Mouse (Mus musculus) midbrain, embryonic 11.5 days (tissue): ENCODE results near the gene Apbb1. TPM values are rescaled to one million over a fixed set of nuclear protein-coding genes. Genes with fewer than 3 reads are reported as not detected.

Experiments
- ATAC-seq: fragments of 200-750 bp; cut with Nextera tagmentation; 2 replicates; pipeline ENCODE4 v1.8.0; 2017; ENCODE audit warnings: moderate TSS enrichment, moderate library complexity; ENCODE audit not compliant: low FRiP score
- DNase-seq: peaks from one replicate; pipeline ENCODE4 v3.0.0; 2015; ENCODE audit warnings: low spot score; ENCODE audit errors: missing footprints
- H3K27ac ChIP-seq: fragments of 300-500 bp; sonication (generic); 2 replicates; pipeline ENCODE4 v1.5.1; 2014; ENCODE audit warnings: low read depth, low read length
- H3K27me3 ChIP-seq: fragments of 300-500 bp; sonication (generic); 2 replicates; pipeline ENCODE4 v1.6.1; 2014; ENCODE audit warnings: mild to moderate bottlenecking, low read length, moderate library complexity, mixed read lengths; ENCODE audit not compliant: control insufficient read depth, insufficient read depth
- H3K36me3 ChIP-seq: fragments of 300-500 bp; sonication (generic); 2 replicates; pipeline ENCODE4 v1.6.1; 2014; ENCODE audit warnings: mild to moderate bottlenecking, low read length, moderate library complexity, mixed read lengths; ENCODE audit not compliant: control insufficient read depth, insufficient read depth
- H3K4me1 ChIP-seq: fragments of 300-500 bp; sonication (generic); 2 replicates; pipeline ENCODE4 v1.6.1; 2014; ENCODE audit warnings: low read length; ENCODE audit not compliant: control insufficient read depth, insufficient read depth
- H3K4me2 ChIP-seq: fragments of 300-500 bp; sonication (generic); 2 replicates; pipeline ENCODE4 v1.6.1; 2014; ENCODE audit warnings: mild to moderate bottlenecking, moderate library complexity
- H3K4me3 ChIP-seq: fragments of 300-500 bp; sonication (generic); 2 replicates; pipeline ENCODE4 v1.5.1; 2014; ENCODE audit warnings: low read depth, low read length
- H3K9ac ChIP-seq: fragments of 300-500 bp; sonication (generic); 2 replicates; pipeline ENCODE4 v1.6.1; 2014; ENCODE audit warnings: low read length
- H3K9me3 ChIP-seq: fragments of 300-500 bp; sonication (generic); 2 replicates; pipeline ENCODE4 v1.6.1; 2016; ENCODE audit warnings: low read length; ENCODE audit not compliant: control insufficient read depth
- WGBS: fragments of 180-500 bp; shearing (Covaris S2); extraction: QIAGEN DNeasy Blood & Tissue Kit; methylation state at CpG from one replicate; pipeline ENCODE4 v1.1.7; 2014; 5-methylcytosine and 5-hydroxymethylcytosine counted together
- polyA plus RNA-seq: library from polyadenylated mRNA; unstranded; fragments of >200 nt; fragmentation: Nextera tagmentation; extraction: Ambion mirVana; gene quantifications from 2 replicates; pipeline ENCODE4 v1.2.1, GENCODE M21; 2014

Apbb1 gene
- polyA plus RNA-seq, 1 experiment from 2014 or later, result 103 TPM

DNA sequence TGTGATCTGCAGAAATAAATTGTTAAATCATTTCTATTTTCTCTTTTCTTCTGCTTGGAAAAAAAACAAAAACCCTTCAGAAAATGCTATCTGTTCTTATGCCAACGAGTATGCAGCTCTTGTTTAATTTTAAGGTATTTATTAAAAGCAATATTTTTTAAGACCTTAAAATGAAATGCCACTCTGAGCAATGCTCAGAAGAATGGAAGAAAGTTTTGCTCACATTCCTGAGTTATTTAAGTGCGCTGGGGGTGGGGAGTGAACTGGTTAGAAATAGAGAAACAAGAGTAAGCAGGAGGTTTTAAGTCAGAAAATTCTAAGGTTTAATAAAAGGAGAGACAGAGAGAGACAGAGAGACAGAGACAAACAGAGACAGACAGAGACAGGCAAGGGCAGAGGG lies 61.7 kb downstream of the Apbb1 start:
- Histone ChIP-seq H3K4me3 (no peak overlapping the region), H3K9me3 (no peaks in the 10 kb centered on the region), H3K27me3 (peaks cover 31% of the 10 kb centered on the region), H3K36me3 (no peaks in the 10 kb centered on the region), H3K9ac (no peak overlapping the region), H3K4me2 (no peak overlapping the region), H3K4me1 (peaks cover 6% of the 10 kb centered on the region), H3K27ac (no peak overlapping the region)
- ATAC-seq (no peak), DNase-seq (no peak)
- 79% methylated on average over 2 of the region's 2 CpGs for WGBS

DNA sequence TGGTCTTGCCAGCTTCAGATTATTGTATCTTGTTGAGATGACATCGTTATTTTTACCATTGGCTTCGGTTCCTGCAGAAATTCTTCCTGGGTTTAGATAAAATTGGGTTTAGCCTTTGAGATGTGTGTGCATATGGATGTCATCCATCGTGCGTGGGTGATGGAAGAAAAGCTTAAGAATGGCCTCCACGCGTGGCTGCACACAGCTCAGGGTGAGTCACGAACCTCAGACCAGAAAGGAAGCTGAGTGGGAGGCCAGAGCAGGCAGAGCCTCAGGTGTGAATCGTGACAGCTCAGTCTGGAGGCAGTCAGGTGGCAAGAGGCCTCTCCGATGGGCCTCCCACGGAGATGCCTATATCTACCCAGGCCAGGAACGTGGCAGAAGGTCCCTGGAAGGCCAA lies 62.1 kb downstream of the Apbb1 start:
- no peaks in the 10 kb centered on the region for H3K9me3 ChIP-seq
- H3K36me3 ChIP-seq, result no peaks in the 10 kb centered on the region
- H3K4me3 ChIP-seq, result no peak overlapping the region
- H3K4me1 ChIP-seq, result peaks cover 6% of the 10 kb centered on the region
- DNase-seq (peak; percentile 12), ATAC-seq (no peak)
- WGBS, result 69% methylated on average over 11 of the region's 11 CpGs
- peaks cover 36% of the 10 kb centered on the region for H3K27me3 ChIP-seq
- H3K27ac ChIP-seq, result no peak overlapping the region
- H3K9ac ChIP-seq, result no peak overlapping the region
- no peak overlapping the region for H3K4me2 ChIP-seq

DNA sequence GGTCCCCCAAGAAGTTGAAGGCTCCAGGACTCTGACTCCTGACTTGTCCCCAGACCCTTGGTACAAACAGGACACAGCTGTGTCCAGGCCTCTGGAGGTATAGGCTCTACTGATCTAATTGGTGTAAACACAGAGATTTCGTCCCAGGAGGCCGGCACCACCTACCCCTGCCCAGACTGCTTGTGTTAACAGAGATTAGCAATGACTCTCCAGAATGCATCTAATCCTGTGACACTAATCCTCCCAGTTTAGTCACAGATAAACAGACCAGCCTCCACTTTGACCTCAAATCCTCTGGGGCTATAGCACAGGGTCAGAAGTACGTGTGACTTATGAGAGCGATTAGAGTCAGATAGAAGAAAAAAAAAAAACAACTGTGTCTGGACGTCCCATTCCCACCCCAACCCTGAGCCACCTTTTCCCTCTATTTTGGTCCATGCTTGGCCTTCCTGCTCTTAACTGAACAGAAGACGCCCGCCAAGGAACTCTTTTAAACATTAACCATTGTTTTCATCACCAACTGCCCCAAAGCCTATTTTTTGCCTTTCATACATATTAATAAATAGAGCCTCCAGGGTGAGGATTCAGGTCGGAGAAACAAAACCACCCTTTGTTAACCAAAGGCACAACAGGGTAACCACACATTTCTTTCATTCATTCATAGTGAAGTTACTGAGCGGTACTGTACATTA lies 64.6 kb downstream of the Apbb1 start:
- no peak overlapping the region for H3K9ac ChIP-seq
- H3K4me3 ChIP-seq, result no peak overlapping the region
- no peaks in the 10 kb centered on the region for H3K9me3 ChIP-seq
- H3K36me3 ChIP-seq, result no peaks in the 10 kb centered on the region
- no peak overlapping the region for H3K4me2 ChIP-seq
- DNase-seq (peak; percentile 86), ATAC-seq (peak; percentile 83)
- WGBS, result 18% methylated on average over 9 of the region's 9 CpGs
- H3K27me3 ChIP-seq, result peaks cover 39% of the 10 kb centered on the region
- peaks cover 6% of the 10 kb centered on the region for H3K4me1 ChIP-seq
- no peak overlapping the region for H3K27ac ChIP-seq

DNA sequence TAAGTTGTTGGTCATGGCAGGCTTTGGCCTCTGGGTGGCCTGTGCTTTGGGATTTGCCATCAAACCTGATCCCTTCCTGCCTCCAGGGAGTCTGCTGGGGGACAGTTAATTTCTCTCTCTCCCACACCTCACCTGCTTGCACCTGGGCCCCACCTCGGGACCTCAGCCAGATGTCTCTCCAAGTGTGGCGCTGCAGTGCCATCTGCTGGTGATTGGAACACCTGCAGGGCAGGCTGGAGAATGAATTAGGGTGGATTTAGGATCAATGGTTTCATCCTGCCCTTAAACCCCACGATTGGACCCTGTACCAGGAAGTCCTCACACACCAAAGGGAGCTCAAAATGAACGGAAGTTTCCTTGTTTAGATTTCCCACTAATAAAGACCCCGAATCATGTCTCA lies 66.3 kb downstream of the Apbb1 start:
- H3K4me2 ChIP-seq, result no peak overlapping the region
- 17% methylated on average over 5 of the region's 5 CpGs for WGBS

DNA sequence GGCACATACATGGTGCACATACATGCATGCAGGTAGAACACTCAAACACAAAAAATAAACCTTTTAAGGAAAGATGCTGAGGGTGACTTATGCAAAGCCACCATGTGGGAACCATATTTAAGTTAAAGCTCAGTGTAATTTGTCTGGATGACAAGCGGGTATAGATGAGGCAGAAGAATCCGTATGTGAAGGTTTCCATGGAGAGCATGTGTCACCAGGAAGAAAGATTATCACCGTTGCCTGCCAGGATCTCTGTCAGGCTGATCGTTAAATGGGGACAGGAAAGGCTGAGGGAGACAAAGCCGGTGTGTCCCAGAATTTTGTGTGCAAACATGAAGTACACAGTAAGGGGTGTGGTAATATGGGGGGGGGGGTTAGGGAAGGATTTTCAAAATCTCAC lies 66.9 kb downstream of the Apbb1 start:
- no peak overlapping the region for H3K27ac ChIP-seq
- ATAC-seq (peak; percentile 8; the same call in 1 of the 2 replicates), DNase-seq (no peak)
- no peak overlapping the region for H3K4me2 ChIP-seq
- peaks cover 40% of the 10 kb centered on the region for H3K27me3 ChIP-seq
- 73% methylated on average over 5 of the region's 5 CpGs for whole genome bisulfite sequencing
- H3K36me3 ChIP-seq, result no peaks in the 10 kb centered on the region
- H3K4me3 ChIP-seq, result no peak overlapping the region
- H3K4me1 ChIP-seq, result peaks cover 6% of the 10 kb centered on the region
- no peak overlapping the region for H3K9ac ChIP-seq
- H3K9me3 ChIP-seq, result no peaks in the 10 kb centered on the region

More for the DNA sequence above, 66.3 kb downstream of the Apbb1 start:
- H3K9ac ChIP-seq, result no peak overlapping the region
- H3K9me3 ChIP-seq, result no peaks in the 10 kb centered on the region
- H3K27me3 ChIP-seq, result peaks cover 40% of the 10 kb centered on the region
- H3K27ac ChIP-seq, result no peak overlapping the region
- peaks cover 6% of the 10 kb centered on the region for H3K4me1 ChIP-seq
- H3K4me3 ChIP-seq, result no peak overlapping the region
- DNase-seq (peak; percentile 95), ATAC-seq (peak; percentile 33; the same call in 1 of the 2 replicates)
- no peaks in the 10 kb centered on the region for H3K36me3 ChIP-seq

DNA sequence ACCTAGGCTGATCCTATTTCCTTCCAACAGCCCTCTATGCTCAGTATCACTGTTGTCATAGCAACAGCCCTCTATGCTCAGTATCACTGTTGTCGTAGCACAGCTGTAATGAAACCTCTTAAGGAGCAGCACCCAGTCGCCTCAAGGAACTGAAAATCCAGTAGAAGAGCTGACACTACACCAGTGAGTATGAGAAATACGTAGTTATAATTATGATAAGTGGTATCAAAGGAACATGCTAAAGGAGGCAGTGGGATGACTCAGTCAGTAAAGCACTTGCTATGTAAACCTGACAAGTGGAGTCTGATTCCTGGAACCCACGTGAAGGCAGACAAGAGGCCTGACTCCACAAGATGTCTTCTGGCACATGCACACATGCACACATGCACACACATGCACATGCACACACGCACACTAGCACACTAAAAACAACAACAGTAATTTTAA lies 67.6 kb downstream of the Apbb1 start:
- H3K4me1 ChIP-seq, result peaks cover 6% of the 10 kb centered on the region
- no peak for ATAC-seq
- no peak overlapping the region for H3K4me3 ChIP-seq
- DNase-seq, result no peak
- WGBS, result 73% methylated on average over 5 of the region's 5 CpGs
- H3K27me3 ChIP-seq, result peaks cover 35% of the 10 kb centered on the region
- no peaks in the 10 kb centered on the region for H3K9me3 ChIP-seq
- H3K27ac ChIP-seq, result no peak overlapping the region
- no peak overlapping the region for H3K4me2 ChIP-seq
- H3K9ac ChIP-seq, result no peak overlapping the region
- no peaks in the 10 kb centered on the region for H3K36me3 ChIP-seq

DNA sequence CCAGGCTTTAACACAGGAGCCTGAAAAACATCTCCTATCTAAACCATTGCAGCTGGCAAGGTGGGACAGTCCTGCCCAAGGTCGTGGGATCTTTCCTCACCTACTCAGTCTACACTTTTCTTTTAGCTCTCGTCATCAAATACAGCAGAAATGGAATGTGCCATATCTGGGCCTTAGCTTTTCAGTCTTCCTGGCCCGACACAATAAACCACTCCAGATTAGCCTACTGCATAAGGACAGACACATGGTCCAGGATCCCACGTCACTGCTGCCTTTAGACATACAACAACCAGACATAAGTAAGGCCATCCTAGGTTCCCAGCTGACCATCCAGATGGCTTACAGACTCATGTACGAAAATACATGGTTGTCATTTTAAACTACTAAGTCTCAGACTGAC lies 71.3 kb downstream of the Apbb1 start:
- H3K4me1 ChIP-seq, result no peaks in the 10 kb centered on the region
- no peak overlapping the region for H3K4me3 ChIP-seq
- H3K27ac ChIP-seq, result no peak overlapping the region
- ATAC-seq (no peak), DNase-seq (peak; percentile 44)
- H3K9me3 ChIP-seq, result no peaks in the 10 kb centered on the region
- H3K36me3 ChIP-seq, result no peaks in the 10 kb centered on the region
- 85% methylated on average over 5 of the region's 5 CpGs for WGBS
- H3K27me3 ChIP-seq, result peaks cover 29% of the 10 kb centered on the region
- no peak overlapping the region for H3K4me2 ChIP-seq
- H3K9ac ChIP-seq, result no peak overlapping the region

Other genes with a start within 250 kb of the Apbb1 start
- not detected in 2 replicates for gene Olfr690, start 247.5 kb downstream of the Apbb1 start, polyA plus RNA-seq
- 0.07 TPM in 2 replicates for gene Olfr691, start 239.4 kb downstream of the Apbb1 start, polyA plus RNA-seq
- not detected in 2 replicates for gene Olfr692, start 213.4 kb downstream of the Apbb1 start, polyA plus RNA-seq
- gene Gm5901, start 206.6 kb downstream of the Apbb1 start, polyA plus RNA-seq, result not detected in 2 replicates
- 25.4 and 30.4 TPM in 2 replicates for gene Fam160a2, start 181.6 kb downstream of the Apbb1 start, polyA plus RNA-seq
- gene Cnga4, start 177.1 kb downstream of the Apbb1 start, polyA plus RNA-seq, result not detected in 2 replicates
- gene Cckbr, start 155.9 kb downstream of the Apbb1 start, polyA plus RNA-seq, result 0.14 and 0.28 TPM in 2 replicates
- 24.2 and 24.9 TPM in 2 replicates for gene Cavin3, start 99.4 kb downstream of the Apbb1 start, polyA plus RNA-seq
- 42.0 and 47.3 TPM in 2 replicates for gene Smpd1, start 27.3 kb downstream of the Apbb1 start, polyA plus RNA-seq
- gene Hpx, start 18.5 kb upstream of the Apbb1 start, polyA plus RNA-seq, result 0.11 and 0.29 TPM in 2 replicates
- gene Trim3, start 51.9 kb upstream of the Apbb1 start, polyA plus RNA-seq, result 20.3 and 23.8 TPM in 2 replicates
- gene Timm10b, start 58.4 kb upstream of the Apbb1 start, polyA plus RNA-seq, result 118 and 141 TPM in 2 replicates
- gene Arfip2, start 58.8 kb upstream of the Apbb1 start, polyA plus RNA-seq, result 70.1 and 72.9 TPM in 2 replicates
- 10.5 and 11.9 TPM in 2 replicates for gene Gm45799, start 58.9 kb upstream of the Apbb1 start, polyA plus RNA-seq
- gene Dnhd1, start 69.2 kb upstream of the Apbb1 start, polyA plus RNA-seq, result 1.00 and 1.3 TPM in 2 replicates
- 238 and 241 TPM in 2 replicates for gene Ilk, start 154.9 kb upstream of the Apbb1 start, polyA plus RNA-seq
- gene Rrp8, start 155.7 kb upstream of the Apbb1 start, polyA plus RNA-seq, result 41.2 and 45.0 TPM in 2 replicates
- gene Taf10, start 162.7 kb upstream of the Apbb1 start, polyA plus RNA-seq, result 163 and 195 TPM in 2 replicates
- gene Tpp1, start 170.6 kb upstream of the Apbb1 start, polyA plus RNA-seq, result 54.1 and 57.9 TPM in 2 replicates
- 10.7 and 12.7 TPM in 2 replicates for gene Dchs1, start 206.0 kb upstream of the Apbb1 start, polyA plus RNA-seq
- gene Mrpl17, start 229.4 kb upstream of the Apbb1 start, polyA plus RNA-seq, result 245 and 258 TPM in 2 replicates